Mouse (Mus musculus) cerebellum, adult 2 months (tissue): ENCODE data around the gene Rnf41. TPM values are rescaled to one million over a fixed set of nuclear protein-coding genes. Genes with fewer than 3 reads are reported as not detected.

Experiments used
- DNase-seq, 2 experiments: peaks; one replicate each; pipeline ENCODE4 v3.0.0; 2021
- H3K27ac ChIP-seq: fragments of 200-500 bp; 2 replicates; pipeline ENCODE4 v1.5.1; 2012; ENCODE audit warnings: low read length, control low read depth, inconsistent platforms; ENCODE audit not compliant: insufficient read depth
- H3K27me3 ChIP-seq: fragments of 200-500 bp; 2 replicates; pipeline ENCODE4 v1.6.1; 2012; ENCODE audit warnings: inconsistent platforms, mild to moderate bottlenecking, low read length, moderate library complexity; ENCODE audit not compliant: control insufficient read depth, insufficient read depth
- H3K4me1 ChIP-seq: fragments of 200-500 bp; 2 replicates; pipeline ENCODE4 v1.6.1; 2011; ENCODE audit warnings: low read length; ENCODE audit not compliant: control insufficient read depth, insufficient read depth
- H3K4me3 ChIP-seq: fragments of 200-500 bp; replicated peaks from 2 replicates; pipeline ENCODE3; 2011; ENCODE audit warnings: mild to moderate bottlenecking, low read depth, low read length, control low read depth; ENCODE audit not compliant: insufficient read depth
- CTCF ChIP-seq: fragments of 200-500 bp; IDR thresholded peaks from 2 replicates; pipeline ENCODE4 v1.5.1; 2011; ENCODE audit warnings: low read depth, mild to moderate bottlenecking, control low read depth, low read length, moderate library complexity, borderline replicate concordance; ENCODE audit not compliant: insufficient read depth
- POLR2A ChIP-seq: fragments of 200-500 bp; IDR thresholded peaks from 2 replicates; pipeline ENCODE4 v1.6.1; 2011; ENCODE audit warnings: low read length, control low read depth, borderline replicate concordance; ENCODE audit not compliant: insufficient read depth
- WGBS: fragments of 180-500 bp; shearing (Covaris S2); methylation state at CpG from one replicate; pipeline ENCODE4 v1.1.7; 2018; 5-methylcytosine and 5-hydroxymethylcytosine counted together
- polyA plus RNA-seq: library from polyadenylated mRNA; depleted of rRNA; stranded (reverse); fragments of >200 nt; gene quantifications from 2 replicates; pipeline ENCODE4 v1.2.3, GENCODE M21; 2012; rRNA removed

Rnf41 gene
- polyA plus RNA-seq, 1 experiment = 90.5 TPM

DNA sequence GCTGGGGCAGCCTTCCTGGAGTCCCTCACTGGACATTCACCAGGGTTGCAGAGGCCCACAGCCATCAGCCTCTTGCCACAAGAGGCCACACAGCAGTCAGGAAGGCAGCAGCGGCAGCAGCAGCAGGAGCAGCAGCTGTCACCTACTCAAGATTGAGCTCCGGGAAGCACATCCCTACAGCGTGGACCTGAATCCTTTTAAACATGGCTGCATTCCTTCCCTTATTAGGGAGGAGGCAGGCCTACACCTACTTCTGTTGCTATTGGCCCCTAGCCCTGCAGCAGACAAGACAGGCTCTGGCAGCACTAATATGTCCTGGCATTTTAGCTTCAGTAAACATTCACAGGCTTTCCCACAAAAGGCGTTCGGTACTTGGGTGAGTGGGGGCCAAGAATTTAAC is 78.8 kb downstream of the Rnf41 start:
- 8% methylated on average over 5 of the region's 5 CpGs for WGBS
- Histone ChIP-seq H3K27me3 (no peaks in the 10 kb centered on the region), H3K27ac (peak overlapping the region; percentile 44; the same call in 1 of the 2 replicates), H3K4me1 (peaks cover 33% of the 10 kb centered on the region), H3K4me3 (no peak overlapping the region)
- TF ChIP-seq CTCF (no peak), POLR2A (no peak)
- peak; percentile 35 to 44 for DNase-seq

DNA sequence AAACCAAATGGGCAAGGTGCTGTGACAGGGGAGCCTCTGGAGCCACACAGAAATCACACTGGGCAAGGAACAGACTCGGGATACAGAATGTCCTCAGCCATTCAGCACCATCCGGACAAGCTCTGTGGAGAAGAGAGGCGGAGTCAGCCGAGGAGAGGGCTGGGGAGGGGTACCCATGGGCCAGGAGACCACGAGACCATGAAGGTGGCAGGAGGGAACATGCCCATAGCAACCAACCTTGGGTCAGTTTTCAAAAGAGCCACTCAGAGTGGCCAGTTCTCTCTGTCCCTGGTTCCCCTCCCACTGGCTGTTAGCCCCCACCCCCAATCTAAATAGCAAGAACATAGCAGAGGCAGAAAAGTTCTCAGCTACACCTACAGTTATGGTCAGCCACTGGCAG is 79.5 kb downstream of the Rnf41 start:
- WGBS = 18% methylated on average over 5 of the region's 5 CpGs
- Histone ChIP-seq H3K4me1 (peaks cover 33% of the 10 kb centered on the region), H3K4me3 (no peak overlapping the region), H3K27ac (no peak overlapping the region), H3K27me3 (no peaks in the 10 kb centered on the region)
- no peak for DNase-seq
- TF ChIP-seq CTCF = no peak
- TF ChIP-seq POLR2A = no peak

Other genes with a start within 250 kb of the Rnf41 start
- gene Rbms2, start 231.4 kb upstream of the Rnf41 start, polyA plus RNA-seq = 23.5 and 23.7 TPM in 2 replicates
- gene Gls2, start 217.2 kb upstream of the Rnf41 start, polyA plus RNA-seq = 68.3 and 77.7 TPM in 2 replicates
- gene Spryd4, start 199.8 kb upstream of the Rnf41 start, polyA plus RNA-seq = 13.5 and 15.6 TPM in 2 replicates
- not detected in 2 replicates for gene Mip, start 185.8 kb upstream of the Rnf41 start, polyA plus RNA-seq
- 6.3 and 6.6 TPM in 2 replicates for gene Timeless, start 179.6 kb upstream of the Rnf41 start, polyA plus RNA-seq
- gene Apon, start 157.6 kb upstream of the Rnf41 start, polyA plus RNA-seq = not detected in 2 replicates
- not detected in 2 replicates for gene Apof, start 143.0 kb upstream of the Rnf41 start, polyA plus RNA-seq
- 94.4 and 110 TPM in 2 replicates for gene Stat2, start 141.1 kb upstream of the Rnf41 start, polyA plus RNA-seq
- 1.2 and 1.8 TPM in 2 replicates for gene Il23a, start 112.9 kb upstream of the Rnf41 start, polyA plus RNA-seq
- 42.6 and 48.5 TPM in 2 replicates for gene Pan2, start 108.3 kb upstream of the Rnf41 start, polyA plus RNA-seq
- gene Cnpy2, start 89.2 kb upstream of the Rnf41 start, polyA plus RNA-seq = 65.3 and 65.4 TPM in 2 replicates
- gene Cs, start 73.9 kb upstream of the Rnf41 start, polyA plus RNA-seq = 251 and 252 TPM in 2 replicates
- 115 and 117 TPM in 2 replicates for gene Coq10a, start 42.7 kb upstream of the Rnf41 start, polyA plus RNA-seq
- gene Ankrd52, start 34.5 kb upstream of the Rnf41 start, polyA plus RNA-seq = 40.6 and 41.6 TPM in 2 replicates
- 0.13 TPM in 1 of 2 replicates, not detected in the other for gene Slc39a5, start 10.4 kb upstream of the Rnf41 start, polyA plus RNA-seq
- 78.9 and 83.6 TPM in 2 replicates for gene Nabp2, start 165 bp upstream of the Rnf41 start, polyA plus RNA-seq
- gene Smarcc2, start 47.6 kb downstream of the Rnf41 start, polyA plus RNA-seq = 239 and 260 TPM in 2 replicates
- gene Myl6, start 82.5 kb downstream of the Rnf41 start, polyA plus RNA-seq = 1,381 and 1,434 TPM in 2 replicates
- gene Myl6b, start 87.0 kb downstream of the Rnf41 start, polyA plus RNA-seq = 28.9 and 36.1 TPM in 2 replicates
- 36.3 and 37.3 TPM in 2 replicates for gene Esyt1, start 114.2 kb downstream of the Rnf41 start, polyA plus RNA-seq
- 15.4 and 18.7 TPM in 2 replicates for gene Zc3h10, start 136.1 kb downstream of the Rnf41 start, polyA plus RNA-seq
- gene Rpl41, start 137.6 kb downstream of the Rnf41 start, polyA plus RNA-seq = 1,271 and 1,490 TPM in 2 replicates
- 69.2 and 73.5 TPM in 2 replicates for gene Pa2g4, start 154.3 kb downstream of the Rnf41 start, polyA plus RNA-seq
- 9.4 and 11.1 TPM in 2 replicates for gene Erbb3, start 178.0 kb downstream of the Rnf41 start, polyA plus RNA-seq
- 303 and 334 TPM in 2 replicates for gene Rps26, start 215.1 kb downstream of the Rnf41 start, polyA plus RNA-seq
- gene Ikzf4, start 234.3 kb downstream of the Rnf41 start, polyA plus RNA-seq = 8.5 and 9.6 TPM in 2 replicates